Mouse (Mus musculus) small intestine, adult 2 months (tissue): ENCODE measurements at regions not wholly inside any gene's neighbourhood (a gene's known extent, or its start where the extent isn't known, plus 50 kb on each side); places are given as distances from the start of the nearest gene placed in this dataset.

Source experiments
- CTCF ChIP-seq: fragments of 200-500 bp; IDR thresholded peaks from 2 replicates; pipeline ENCODE4 v1.5.1; 2012; ENCODE audit warnings: low read depth, mild to moderate bottlenecking, control low read depth, inconsistent platforms, low read length, moderate library complexity, mixed read lengths; ENCODE audit not compliant: insufficient replicate concordance, insufficient read length; ENCODE audit errors: extremely low read depth
- POLR2A ChIP-seq: fragments of 200-500 bp; IDR thresholded peaks from 2 replicates; pipeline ENCODE4 v1.6.1; 2012; ENCODE audit warnings: low read depth, mild to moderate bottlenecking, control low read depth, inconsistent platforms, low read length, moderate library complexity

DNA sequence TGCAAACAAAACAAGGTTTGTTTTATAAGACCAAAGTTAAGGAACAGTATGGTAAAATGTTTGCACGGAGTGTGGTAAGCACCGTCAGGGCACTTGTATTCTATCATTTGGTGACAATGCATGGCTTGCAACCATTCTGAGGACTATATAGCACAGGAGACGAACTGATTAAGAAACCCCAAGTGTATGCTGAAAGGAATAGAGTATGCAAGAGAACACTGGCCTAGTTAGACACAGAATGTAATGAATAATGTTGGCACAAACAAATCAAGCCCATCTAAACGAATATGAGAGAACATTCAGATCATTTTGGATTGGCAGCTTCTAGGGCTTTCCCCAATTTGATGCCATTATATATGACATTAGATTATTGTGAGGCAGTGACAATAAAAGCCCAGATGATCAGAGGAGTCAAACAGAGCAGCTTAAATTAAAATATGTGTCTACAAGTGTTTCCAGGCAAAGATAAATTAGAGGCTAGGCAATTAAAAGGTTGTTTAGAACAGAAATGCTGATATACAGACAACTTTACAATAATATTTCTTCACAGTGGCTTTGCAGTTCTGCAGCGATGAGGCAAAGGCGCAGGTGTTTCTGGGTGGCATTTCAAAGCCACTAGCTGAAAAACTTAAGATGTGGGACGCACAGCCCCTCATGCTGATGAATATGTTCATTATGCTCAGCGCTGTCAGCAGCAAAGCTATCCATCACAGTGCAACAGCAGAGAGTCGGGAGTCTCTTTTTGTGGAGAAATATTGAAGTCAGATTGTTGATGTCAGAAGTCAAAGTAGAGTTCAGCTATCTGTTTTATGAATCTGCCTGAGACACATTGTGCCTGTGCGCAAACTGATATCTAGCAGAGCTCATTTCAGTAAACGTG lies 456.9 kb downstream of the Prkd1 start:
- no peak for TF ChIP-seq POLR2A
- no peak for TF ChIP-seq CTCF
